Mouse (Mus musculus) neural tube, embryonic 12.5 days (tissue): Measurements from ENCODE around the gene Rps27rt. TPM values are rescaled to one million over a fixed set of nuclear protein-coding genes. Genes with fewer than 3 reads are reported as not detected.
"Not testable (repeated sequence)": the region's sequence is repeated elsewhere in the genome, so short reads cannot be mapped to it uniquely, and the experiment has no call there.

Experiments used
- ATAC-seq: fragments of 200-750 bp; cut with Nextera tagmentation; 2 replicates; pipeline ENCODE4 v1.8.0; 2017; ENCODE audit warnings: low read depth, mild to moderate bottlenecking, moderate TSS enrichment, moderate library complexity; ENCODE audit not compliant: low FRiP score
- H3K27ac ChIP-seq: fragments of 300-500 bp; sonication (generic); 2 replicates; pipeline ENCODE4 v1.5.1; 2016
- H3K27me3 ChIP-seq: fragments of 300-500 bp; sonication (generic); replicated peaks from 2 replicates; pipeline ENCODE4 v1.6.1; 2016; ENCODE audit warnings: mild to moderate bottlenecking
- H3K36me3 ChIP-seq: fragments of 300-500 bp; sonication (generic); 2 replicates; pipeline ENCODE4 v1.6.1; 2016; ENCODE audit warnings: mild to moderate bottlenecking
- H3K4me1 ChIP-seq: fragments of 300-500 bp; sonication (generic); 2 replicates; pipeline ENCODE4 v1.6.1; 2016
- H3K4me2 ChIP-seq: fragments of 300-500 bp; sonication (generic); replicated peaks from 2 replicates; pipeline ENCODE4 v1.6.1; 2016; ENCODE audit warnings: mild to moderate bottlenecking
- H3K4me3 ChIP-seq: fragments of 300-500 bp; sonication (generic); 2 replicates; pipeline ENCODE4 v1.5.1; 2016
- H3K9ac ChIP-seq: fragments of 300-500 bp; sonication (generic); 2 replicates; pipeline ENCODE4 v1.6.1; 2016; ENCODE audit warnings: mild to moderate bottlenecking
- H3K9me3 ChIP-seq: fragments of 300-500 bp; sonication (generic); 2 replicates; pipeline ENCODE4 v1.6.1; 2016; ENCODE audit warnings: mild to moderate bottlenecking
- WGBS: fragments of 180-500 bp; shearing (Covaris S2); methylation state at CpG from one replicate; pipeline ENCODE4 v1.1.7; 2016; 5-methylcytosine and 5-hydroxymethylcytosine counted together
- polyA plus RNA-seq: library from polyadenylated mRNA; unstranded; fragments of >200 nt; fragmentation: Nextera tagmentation; extraction: Ambion mirVana; gene quantifications from 2 replicates; pipeline ENCODE4 v1.2.1, GENCODE M21; 2016

The Rps27rt gene
- polyA plus RNA-seq, 1 experiment from 2014 or later: 324 TPM

DNA sequence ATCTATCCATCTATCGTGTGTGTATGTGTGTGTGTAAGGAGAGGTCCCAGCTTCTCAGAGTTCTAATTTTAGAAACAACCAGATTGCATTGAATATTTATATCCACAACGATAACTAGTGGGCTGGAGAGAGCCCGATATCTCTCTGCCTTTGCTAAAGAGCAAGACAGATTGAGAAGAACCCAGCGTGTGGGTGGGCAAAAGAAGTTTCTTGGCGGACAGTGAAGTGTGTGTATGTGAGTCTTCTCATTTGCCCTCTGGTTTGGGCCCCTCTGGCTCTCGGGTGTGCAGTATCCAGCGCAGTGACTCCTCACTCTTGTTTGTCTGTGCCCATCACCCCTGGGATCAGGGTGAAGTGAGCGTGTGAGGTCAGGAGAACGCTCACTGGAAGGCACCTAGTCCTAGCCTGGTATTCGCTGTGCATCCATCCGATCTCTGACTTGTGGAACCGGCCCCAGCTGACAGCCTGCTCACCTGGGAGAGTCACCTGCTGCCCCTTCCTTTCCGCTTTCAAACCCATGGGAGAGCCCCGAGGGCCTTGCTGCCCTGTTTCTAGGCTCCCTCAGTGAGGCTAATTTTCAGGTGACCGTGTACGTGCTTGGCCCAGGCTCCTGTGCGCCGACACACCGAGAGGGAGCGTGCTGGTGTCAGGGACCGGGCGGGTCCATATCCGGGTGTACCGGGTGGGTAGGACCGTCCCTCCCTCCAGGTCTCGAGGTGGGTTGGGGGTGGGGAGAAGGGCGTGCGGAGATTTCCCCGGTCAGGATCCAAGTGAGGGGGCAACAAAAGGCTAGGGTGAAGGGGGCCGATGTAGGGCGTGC lies 4.9 kb downstream of the Rps27rt start:
- WGBS: 9% methylated on average over 31 of the region's 31 CpGs
- H3K36me3 ChIP-seq: no peaks in the 10 kb centered on the region
- H3K9ac ChIP-seq: peak overlapping the region; percentile 80
- no peak overlapping the region for H3K27ac ChIP-seq
- no peaks in the 10 kb centered on the region for H3K9me3 ChIP-seq
- H3K27me3 ChIP-seq: peaks cover 15% of the 10 kb centered on the region
- peaks cover 15% of the 10 kb centered on the region for H3K4me1 ChIP-seq
- H3K4me3 ChIP-seq: peak overlapping the region; percentile 76
- peak; percentile 81 for ATAC-seq
- H3K4me2 ChIP-seq: peak overlapping the region; percentile 86

GRCm38 (mm10) chr9:114966286-114966685 lies 16.3 kb downstream of the Rps27rt start:
- H3K27ac ChIP-seq, H3K4me1 ChIP-seq, H3K9ac ChIP-seq, H3K9me3 ChIP-seq, H3K27me3 ChIP-seq, H3K4me2 ChIP-seq, H3K36me3 ChIP-seq, H3K4me3 ChIP-seq, ATAC-seq: not testable (repeated sequence)
- 85% methylated on average over 7 of the region's 7 CpGs for WGBS

DNA sequence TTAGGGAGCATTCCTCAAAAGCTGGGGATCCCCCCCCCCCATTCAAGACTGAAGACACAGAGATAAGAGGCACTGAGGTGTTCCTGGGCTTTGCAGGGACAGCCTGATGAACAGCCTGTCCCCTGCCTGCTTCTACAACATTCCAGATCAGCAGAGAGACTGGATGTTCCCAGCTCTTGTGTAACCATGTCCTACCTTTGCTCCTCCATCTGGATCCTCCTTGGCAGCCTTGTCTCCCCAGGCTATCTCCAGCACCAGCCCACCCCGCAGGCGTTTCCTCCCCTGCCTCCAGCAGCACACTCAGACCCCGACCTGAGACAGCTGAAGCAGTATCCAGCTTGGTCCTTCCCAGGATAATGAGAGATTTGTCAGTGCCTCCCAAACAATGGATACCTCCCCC lies 18.4 kb downstream of the Rps27rt start:
- H3K9ac ChIP-seq: no peak overlapping the region
- no peaks in the 10 kb centered on the region for H3K4me1 ChIP-seq
- no peaks in the 10 kb centered on the region for H3K36me3 ChIP-seq
- WGBS: 77% methylated on average over 3 of the region's 3 CpGs
- no peaks in the 10 kb centered on the region for H3K27me3 ChIP-seq
- no peak for ATAC-seq
- H3K27ac ChIP-seq: no peak overlapping the region
- no peaks in the 10 kb centered on the region for H3K9me3 ChIP-seq
- H3K4me3 ChIP-seq: no peak overlapping the region
- H3K4me2 ChIP-seq: no peak overlapping the region

DNA sequence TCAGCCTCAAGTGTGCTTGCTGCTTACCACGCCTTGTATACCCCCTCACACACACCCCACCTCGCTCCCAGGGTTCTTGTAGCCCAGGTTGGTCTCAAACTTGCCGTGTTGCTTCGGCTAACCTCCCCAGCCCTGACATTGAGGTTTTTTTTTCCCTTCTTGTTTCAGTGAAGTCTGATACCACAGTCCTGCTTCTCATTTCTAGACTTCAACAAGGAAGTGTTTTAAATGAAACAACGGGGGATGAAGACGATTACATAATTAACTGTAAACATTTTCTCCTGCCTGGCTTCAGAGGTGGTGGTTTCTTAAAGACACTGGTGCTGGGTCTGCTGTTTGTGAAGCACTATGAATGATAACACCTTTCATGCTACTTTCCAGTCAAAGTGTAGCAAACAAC lies 21.7 kb downstream of the Rps27rt start:
- H3K4me3 ChIP-seq: no peak overlapping the region
- no peaks in the 10 kb centered on the region for H3K4me1 ChIP-seq
- H3K4me2 ChIP-seq: no peak overlapping the region
- H3K27me3 ChIP-seq: no peaks in the 10 kb centered on the region
- no peaks in the 10 kb centered on the region for H3K9me3 ChIP-seq
- H3K36me3 ChIP-seq: no peaks in the 10 kb centered on the region
- no peak overlapping the region for H3K9ac ChIP-seq
- no peak for ATAC-seq
- H3K27ac ChIP-seq: no peak overlapping the region
- WGBS: 91% methylated on average over 6 of the region's 6 CpGs

GRCm38 (mm10) chr9:114960043-114960789 lies 22.3 kb downstream of the Rps27rt start:
- H3K36me3 ChIP-seq: no peaks in the 10 kb centered on the region
- no peaks in the 10 kb centered on the region for H3K9me3 ChIP-seq
- no peak for ATAC-seq
- no peak overlapping the region for H3K9ac ChIP-seq
- no peak overlapping the region for H3K4me2 ChIP-seq
- H3K4me3 ChIP-seq: no peak overlapping the region
- no peak overlapping the region for H3K27ac ChIP-seq
- WGBS: 75% methylated on average over 4 of the region's 4 CpGs
- H3K27me3 ChIP-seq: no peaks in the 10 kb centered on the region
- H3K4me1 ChIP-seq: no peaks in the 10 kb centered on the region

- no peak overlapping the region for H3K27ac ChIP-seq
- no peak overlapping the region for H3K4me2 ChIP-seq
- no peaks in the 10 kb centered on the region for H3K9me3 ChIP-seq
- 41% methylated on average over 5 of the region's 5 CpGs for WGBS
- no peaks in the 10 kb centered on the region for H3K36me3 ChIP-seq
- no peak overlapping the region for H3K4me3 ChIP-seq
- no peaks in the 10 kb centered on the region for H3K27me3 ChIP-seq
- no peak for ATAC-seq
- H3K4me1 ChIP-seq: no peaks in the 10 kb centered on the region
- H3K9ac ChIP-seq: no peak overlapping the region
These were observed 25.6 kb downstream of the Rps27rt start for GRCm38 (mm10) chr9:114956945-114957344.

DNA sequence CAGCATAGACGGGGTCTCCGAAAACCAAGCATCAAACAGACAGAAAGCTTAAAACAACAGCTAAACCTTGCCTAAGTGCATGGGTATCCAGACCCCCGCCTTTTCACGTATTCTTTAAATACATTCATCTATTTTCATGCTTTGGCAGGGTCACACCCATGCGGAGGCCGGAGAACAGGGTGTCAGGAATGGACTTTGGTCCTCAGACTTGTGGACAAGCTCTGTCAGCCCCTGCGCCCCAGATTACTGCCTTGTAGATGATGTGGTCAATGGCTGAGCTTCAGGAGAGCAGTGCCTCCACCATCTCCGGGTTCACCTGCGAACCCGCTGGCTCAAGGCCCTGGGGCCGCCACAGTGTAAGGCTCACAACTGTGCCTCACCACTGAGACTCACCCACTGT lies 27.2 kb downstream of the Rps27rt start:
- 91% methylated on average over 11 of the region's 11 CpGs for WGBS
- H3K27me3 ChIP-seq: no peaks in the 10 kb centered on the region
- H3K36me3 ChIP-seq: no peaks in the 10 kb centered on the region
- H3K27ac ChIP-seq: no peak overlapping the region
- ATAC-seq: no peak
- H3K9ac ChIP-seq: no peak overlapping the region
- no peak overlapping the region for H3K4me2 ChIP-seq
- H3K9me3 ChIP-seq: no peaks in the 10 kb centered on the region
- H3K4me1 ChIP-seq: no peaks in the 10 kb centered on the region
- H3K4me3 ChIP-seq: no peak overlapping the region

GRCm38 (mm10) chr9:114952866-114953265 lies 29.7 kb downstream of the Rps27rt start:
- no peak for ATAC-seq
- Histone ChIP-seq H3K9ac (no peak overlapping the region), H3K36me3 (no peaks in the 10 kb centered on the region), H3K4me1 (no peaks in the 10 kb centered on the region), H3K27me3 (no peaks in the 10 kb centered on the region), H3K9me3 (no peaks in the 10 kb centered on the region), H3K4me3 (no peak overlapping the region), H3K27ac (no peak overlapping the region), H3K4me2 (no peak overlapping the region)
- 35% methylated on average over 1 of the region's 1 CpGs for WGBS

GRCm38 (mm10) chr9:114948395-114948794 lies 34.1 kb downstream of the Rps27rt start:
- H3K9ac ChIP-seq: no peak overlapping the region
- WGBS: 55% methylated on average over 5 of the region's 5 CpGs
- H3K27me3 ChIP-seq: no peaks in the 10 kb centered on the region
- H3K4me3 ChIP-seq: no peak overlapping the region
- no peak overlapping the region for H3K4me2 ChIP-seq
- ATAC-seq: no peak
- no peak overlapping the region for H3K27ac ChIP-seq
- no peaks in the 10 kb centered on the region for H3K36me3 ChIP-seq
- no peaks in the 10 kb centered on the region for H3K9me3 ChIP-seq
- H3K4me1 ChIP-seq: no peaks in the 10 kb centered on the region

DNA sequence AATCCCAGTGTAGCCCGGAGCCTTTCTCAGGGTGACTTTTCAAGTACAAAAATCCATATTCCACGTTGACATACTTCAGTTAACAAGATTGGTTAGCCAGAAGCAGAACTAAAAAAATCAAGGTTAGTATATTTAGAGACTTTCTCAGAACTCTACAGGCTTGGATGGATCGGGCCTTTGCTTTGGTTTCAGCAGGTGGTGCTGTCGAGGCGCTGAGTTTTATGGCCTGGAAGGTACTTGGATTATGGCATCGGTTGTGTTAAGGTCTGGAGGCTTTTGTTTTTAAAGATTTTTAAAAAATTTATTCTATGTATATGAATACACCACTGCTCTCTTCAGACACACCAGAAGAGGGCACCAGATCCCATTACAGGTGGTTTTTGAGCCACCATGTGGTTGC lies 37.0 kb downstream of the Rps27rt start:
- H3K27me3 ChIP-seq: no peaks in the 10 kb centered on the region
- no peaks in the 10 kb centered on the region for H3K4me1 ChIP-seq
- H3K4me2 ChIP-seq: no peak overlapping the region
- H3K27ac ChIP-seq: no peak overlapping the region
- no peak overlapping the region for H3K4me3 ChIP-seq
- no peaks in the 10 kb centered on the region for H3K36me3 ChIP-seq
- no peak for ATAC-seq
- H3K9ac ChIP-seq: no peak overlapping the region
- WGBS: 90% methylated on average over 6 of the region's 6 CpGs
- H3K9me3 ChIP-seq: no peaks in the 10 kb centered on the region

DNA sequence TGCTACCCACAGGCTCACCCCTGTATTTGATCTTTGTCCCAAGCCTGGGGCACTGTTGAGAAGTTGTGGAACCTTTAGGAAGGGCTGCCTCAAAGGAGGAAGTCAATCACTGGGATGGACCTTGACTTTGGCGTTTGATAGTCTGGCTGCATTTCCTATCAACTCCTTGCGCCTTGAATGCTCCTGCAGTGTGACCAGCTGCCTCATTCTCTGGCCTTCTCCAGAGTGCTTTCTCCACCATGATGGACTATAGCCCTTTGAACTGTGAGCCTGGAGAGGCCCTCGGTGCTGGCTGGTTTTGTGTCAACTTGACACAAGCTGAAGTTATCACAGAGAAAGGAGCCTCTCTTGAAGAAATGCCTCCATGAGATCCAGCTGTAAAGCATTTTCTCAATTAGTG lies 37.9 kb downstream of the Rps27rt start:
- Histone ChIP-seq H3K27me3 (no peaks in the 10 kb centered on the region), H3K36me3 (no peaks in the 10 kb centered on the region), H3K9me3 (no peaks in the 10 kb centered on the region), H3K27ac (no peak overlapping the region), H3K9ac (no peak overlapping the region), H3K4me3 (no peak overlapping the region), H3K4me2 (no peak overlapping the region), H3K4me1 (no peaks in the 10 kb centered on the region)
- 88% methylated on average over 3 of the region's 3 CpGs for WGBS
- ATAC-seq: no peak

- Histone ChIP-seq H3K9me3 (no peaks in the 10 kb centered on the region), H3K36me3 (no peaks in the 10 kb centered on the region), H3K27ac (no peak overlapping the region), H3K4me1 (peaks cover 10% of the 10 kb centered on the region), H3K27me3 (no peaks in the 10 kb centered on the region), H3K4me2 (no peak overlapping the region), H3K9ac (no peak overlapping the region), H3K4me3 (no peak overlapping the region)
- no peak for ATAC-seq
- 83% methylated on average over 2 of the region's 2 CpGs for WGBS
These were observed 45.9 kb downstream of the Rps27rt start for GRCm38 (mm10) chr9:114936687-114937086.
